Mouse (Mus musculus) midbrain, embryonic 11.5 days (tissue): ENCODE measurements at regions not wholly inside any gene's neighbourhood (a gene's known extent, or its start where the extent isn't known, plus 50 kb on each side); places are given as distances from the start of the nearest gene placed in this dataset.

Experiments used
- ATAC-seq: fragments of 200-750 bp; cut with Nextera tagmentation; 2 replicates; pipeline ENCODE4 v1.8.0; 2017; ENCODE audit warnings: moderate TSS enrichment, moderate library complexity; ENCODE audit not compliant: low FRiP score
- DNase-seq: peaks from one replicate; pipeline ENCODE4 v3.0.0; 2015; ENCODE audit warnings: low spot score; ENCODE audit errors: missing footprints
- H3K27ac ChIP-seq: fragments of 300-500 bp; sonication (generic); 2 replicates; pipeline ENCODE4 v1.5.1; 2014; ENCODE audit warnings: low read depth, low read length
- H3K27me3 ChIP-seq: fragments of 300-500 bp; sonication (generic); 2 replicates; pipeline ENCODE4 v1.6.1; 2014; ENCODE audit warnings: mild to moderate bottlenecking, low read length, moderate library complexity, mixed read lengths; ENCODE audit not compliant: control insufficient read depth, insufficient read depth
- H3K36me3 ChIP-seq: fragments of 300-500 bp; sonication (generic); 2 replicates; pipeline ENCODE4 v1.6.1; 2014; ENCODE audit warnings: mild to moderate bottlenecking, low read length, moderate library complexity, mixed read lengths; ENCODE audit not compliant: control insufficient read depth, insufficient read depth
- H3K4me1 ChIP-seq: fragments of 300-500 bp; sonication (generic); 2 replicates; pipeline ENCODE4 v1.6.1; 2014; ENCODE audit warnings: low read length; ENCODE audit not compliant: control insufficient read depth, insufficient read depth
- H3K4me2 ChIP-seq: fragments of 300-500 bp; sonication (generic); 2 replicates; pipeline ENCODE4 v1.6.1; 2014; ENCODE audit warnings: mild to moderate bottlenecking, moderate library complexity
- H3K4me3 ChIP-seq: fragments of 300-500 bp; sonication (generic); 2 replicates; pipeline ENCODE4 v1.5.1; 2014; ENCODE audit warnings: low read depth, low read length
- H3K9ac ChIP-seq: fragments of 300-500 bp; sonication (generic); 2 replicates; pipeline ENCODE4 v1.6.1; 2014; ENCODE audit warnings: low read length
- H3K9me3 ChIP-seq: fragments of 300-500 bp; sonication (generic); 2 replicates; pipeline ENCODE4 v1.6.1; 2016; ENCODE audit warnings: low read length; ENCODE audit not compliant: control insufficient read depth
- WGBS: fragments of 180-500 bp; shearing (Covaris S2); extraction: QIAGEN DNeasy Blood & Tissue Kit; methylation state at CpG from one replicate; pipeline ENCODE4 v1.1.7; 2014; 5-methylcytosine and 5-hydroxymethylcytosine counted together

DNA sequence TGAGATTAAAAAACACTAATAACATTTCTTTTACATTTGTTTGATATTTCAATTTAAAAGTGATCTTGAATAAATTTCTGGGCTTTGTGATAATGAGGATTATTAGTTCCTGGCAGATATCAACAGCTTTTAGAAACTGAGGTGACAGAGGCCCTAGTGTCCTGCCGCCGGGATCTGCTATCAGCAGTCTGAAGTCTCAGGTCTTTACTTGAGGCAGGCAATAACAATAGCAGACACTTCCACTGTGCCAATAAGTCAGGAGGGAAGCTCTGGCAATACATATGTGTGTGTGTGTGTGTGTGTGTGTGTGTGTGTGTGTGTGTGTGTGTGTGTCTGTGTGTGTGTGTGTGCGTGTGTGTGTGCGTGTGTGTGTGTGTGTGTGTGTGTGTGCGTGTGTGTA is 252.1 kb downstream of the Lipi start:
- no peaks in the 10 kb centered on the region for H3K36me3 ChIP-seq
- ATAC-seq, result no peak
- no peak overlapping the region for H3K9ac ChIP-seq
- WGBS, result 79% methylated on average over 5 of the region's 5 CpGs
- H3K27ac ChIP-seq, result no peak overlapping the region
- no peak overlapping the region for H3K4me3 ChIP-seq
- no peak for DNase-seq
- no peaks in the 10 kb centered on the region for H3K9me3 ChIP-seq
- no peak overlapping the region for H3K4me2 ChIP-seq
- H3K27me3 ChIP-seq, result no peaks in the 10 kb centered on the region
- no peaks in the 10 kb centered on the region for H3K4me1 ChIP-seq

DNA sequence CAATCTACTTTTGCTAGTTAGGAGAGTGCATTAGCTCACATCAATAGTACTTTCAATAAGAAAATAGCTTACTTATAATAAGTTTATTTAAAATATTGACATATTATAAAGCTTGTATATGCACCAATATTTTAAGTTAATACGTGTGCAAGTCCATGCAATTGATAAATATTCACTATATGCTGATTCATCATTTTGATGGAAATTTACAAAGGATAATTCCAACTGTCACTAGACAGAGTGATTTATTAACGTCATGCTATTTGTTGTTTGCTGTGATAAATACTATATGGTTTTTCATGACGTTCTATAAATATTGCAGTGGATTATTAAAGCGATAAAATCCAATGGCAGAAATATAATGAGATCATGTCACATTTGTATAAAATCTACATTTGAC is 253.0 kb downstream of the Lipi start:
- Histone ChIP-seq H3K4me3 (no peak overlapping the region), H3K27ac (no peak overlapping the region), H3K4me2 (no peak overlapping the region), H3K9me3 (no peaks in the 10 kb centered on the region), H3K4me1 (no peaks in the 10 kb centered on the region), H3K9ac (no peak overlapping the region), H3K36me3 (no peaks in the 10 kb centered on the region), H3K27me3 (no peaks in the 10 kb centered on the region)
- DNase-seq (no peak), ATAC-seq (no peak)
- WGBS, result 93% methylated on average over 4 of the region's 4 CpGs

DNA sequence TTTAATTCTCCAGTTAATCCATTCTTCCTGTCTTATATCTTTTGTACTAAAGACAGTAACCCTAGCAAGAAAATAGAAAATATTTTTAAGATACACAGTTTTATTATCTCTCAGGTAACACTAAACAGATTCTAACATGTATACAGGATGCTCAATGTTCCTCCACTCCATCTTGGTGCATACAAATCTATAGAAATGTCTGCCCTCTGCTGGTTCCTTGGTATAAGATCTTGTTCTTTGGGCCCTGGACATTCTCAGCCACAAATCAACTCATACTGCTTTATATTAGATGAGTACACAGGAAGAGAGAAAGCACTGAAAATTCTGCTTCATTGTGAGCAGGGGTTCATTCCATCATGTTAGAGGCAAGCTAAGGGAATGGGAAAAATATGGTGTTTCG is 260.6 kb downstream of the Lipi start:
- H3K27ac ChIP-seq, result no peak overlapping the region
- H3K4me1 ChIP-seq, result no peaks in the 10 kb centered on the region
- H3K4me3 ChIP-seq, result no peak overlapping the region
- ATAC-seq (no peak), DNase-seq (no peak)
- no peak overlapping the region for H3K9ac ChIP-seq
- H3K9me3 ChIP-seq, result no peaks in the 10 kb centered on the region
- H3K4me2 ChIP-seq, result no peak overlapping the region
- WGBS, result 82% methylated on average over 1 of the region's 1 CpGs
- H3K36me3 ChIP-seq, result no peaks in the 10 kb centered on the region
- no peaks in the 10 kb centered on the region for H3K27me3 ChIP-seq

DNA sequence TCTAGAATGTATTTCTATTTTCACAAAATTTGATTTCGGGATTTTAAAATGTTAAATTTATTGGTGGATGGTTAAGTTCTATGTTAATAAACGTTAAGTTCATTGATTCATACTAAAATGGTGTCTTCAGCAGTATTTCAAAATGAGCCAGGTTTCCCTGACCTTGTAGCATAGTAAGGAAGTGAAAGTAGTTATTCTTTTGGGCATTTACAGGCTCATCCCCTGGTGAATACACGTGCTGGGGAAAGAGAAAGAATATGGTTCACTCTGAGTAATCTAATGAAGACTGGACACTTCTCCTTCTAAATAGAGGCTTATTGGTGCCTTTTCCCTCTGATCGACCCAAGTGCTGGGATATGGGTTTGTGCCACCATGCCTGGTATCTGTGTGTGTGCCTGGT is 281.1 kb downstream of the Lipi start:
- Histone ChIP-seq H3K9me3 (no peaks in the 10 kb centered on the region), H3K4me2 (no peak overlapping the region), H3K9ac (no peak overlapping the region), H3K27ac (no peak overlapping the region), H3K4me1 (no peaks in the 10 kb centered on the region), H3K36me3 (no peaks in the 10 kb centered on the region), H3K4me3 (no peak overlapping the region), H3K27me3 (no peaks in the 10 kb centered on the region)
- no peak for DNase-seq
- no peak for ATAC-seq
- 72% methylated on average over 4 of the region's 4 CpGs for WGBS

DNA sequence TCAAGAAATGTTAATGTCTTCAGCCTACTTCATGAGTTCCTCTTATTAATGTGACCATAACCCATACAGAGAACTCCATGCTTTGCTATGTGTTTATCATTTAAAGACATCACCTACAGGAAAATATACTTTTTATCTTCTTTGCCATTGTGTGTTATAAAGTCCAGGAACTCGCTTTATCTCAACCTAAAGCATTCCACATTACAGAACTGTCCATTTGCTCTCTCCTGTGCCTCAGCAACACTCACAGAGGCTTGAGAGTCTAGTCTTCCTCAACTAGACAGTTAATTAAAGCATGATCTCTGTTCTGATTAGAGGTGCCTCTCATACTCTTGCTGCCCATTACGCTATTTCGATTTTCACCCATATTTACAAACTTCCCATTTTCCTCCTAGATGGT is 288.4 kb downstream of the Lipi start:
- no peak overlapping the region for H3K9ac ChIP-seq
- H3K4me3 ChIP-seq, result no peak overlapping the region
- no peaks in the 10 kb centered on the region for H3K36me3 ChIP-seq
- H3K27ac ChIP-seq, result no peak overlapping the region
- WGBS, result 93% methylated on average over 3 of the region's 3 CpGs
- no peaks in the 10 kb centered on the region for H3K4me1 ChIP-seq
- H3K27me3 ChIP-seq, result no peaks in the 10 kb centered on the region
- DNase-seq, result no peak
- ATAC-seq, result no peak
- no peaks in the 10 kb centered on the region for H3K9me3 ChIP-seq
- H3K4me2 ChIP-seq, result no peak overlapping the region

DNA sequence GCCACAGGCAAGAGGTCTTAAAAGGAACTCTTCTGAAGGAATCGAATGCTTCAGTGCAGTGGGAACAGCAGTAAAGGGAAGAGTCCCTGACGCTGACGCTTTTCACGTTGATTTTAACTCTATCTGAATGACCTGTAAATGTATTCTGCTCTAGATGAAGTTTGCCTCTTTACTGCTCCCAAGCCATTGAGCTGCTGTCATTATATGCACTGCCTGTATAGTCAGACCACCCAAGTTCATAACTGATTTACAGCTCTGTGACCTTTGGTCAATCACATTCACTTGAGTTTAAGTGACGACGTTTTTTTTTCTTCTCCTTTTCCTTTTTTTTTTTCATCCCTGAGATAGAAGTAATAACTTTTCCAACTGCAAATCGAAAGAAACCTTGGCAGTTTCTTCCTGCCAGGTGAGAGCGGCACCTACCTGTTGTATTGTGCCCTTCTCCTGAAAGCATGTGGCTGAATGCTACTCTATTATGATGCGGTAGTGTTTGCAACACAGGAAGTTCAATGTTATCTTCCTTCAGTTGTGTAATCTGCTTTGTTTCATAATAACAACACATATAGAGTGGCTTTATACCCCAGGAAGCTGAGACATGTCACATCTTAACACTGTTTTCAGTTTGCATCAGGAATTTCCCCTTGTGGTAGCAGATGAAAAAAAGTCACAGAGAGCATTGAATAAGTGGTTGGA is 293.0 kb downstream of the Lipi start:
- no peaks in the 10 kb centered on the region for H3K36me3 ChIP-seq
- DNase-seq (no peak), ATAC-seq (no peak)
- H3K4me3 ChIP-seq, result no peak overlapping the region
- H3K27me3 ChIP-seq, result no peaks in the 10 kb centered on the region
- no peaks in the 10 kb centered on the region for H3K9me3 ChIP-seq
- WGBS, result 88% methylated on average over 9 of the region's 9 CpGs
- no peak overlapping the region for H3K4me2 ChIP-seq
- no peaks in the 10 kb centered on the region for H3K4me1 ChIP-seq
- H3K27ac ChIP-seq, result no peak overlapping the region
- no peak overlapping the region for H3K9ac ChIP-seq

DNA sequence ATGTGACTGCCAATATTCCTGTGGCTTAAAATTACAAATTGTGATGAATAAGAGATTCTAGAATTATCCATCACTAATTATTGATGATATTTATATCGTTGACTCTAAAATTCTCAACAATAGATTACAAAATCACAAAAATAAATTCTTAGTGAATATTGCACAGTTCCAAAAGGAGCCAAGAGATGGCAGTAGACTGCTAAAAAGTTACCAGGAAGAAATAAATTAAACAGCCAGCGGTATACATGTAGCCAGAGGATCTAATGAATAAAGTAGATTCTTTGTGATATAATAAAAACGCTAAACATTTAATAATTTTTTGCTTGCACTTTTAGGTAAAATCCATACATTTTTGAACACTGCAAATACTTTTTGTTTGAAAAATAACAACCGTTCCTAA is 294.7 kb downstream of the Lipi start:
- H3K27ac ChIP-seq, result no peak overlapping the region
- no peaks in the 10 kb centered on the region for H3K4me1 ChIP-seq
- H3K9ac ChIP-seq, result no peak overlapping the region
- H3K9me3 ChIP-seq, result no peaks in the 10 kb centered on the region
- 0 out of 2 replicates have a peak, but pooled peaks have one; percentile 50 for ATAC-seq
- no peak overlapping the region for H3K4me2 ChIP-seq
- no peaks in the 10 kb centered on the region for H3K27me3 ChIP-seq
- no peak for DNase-seq
- WGBS, result 50% methylated on average over 4 of the region's 4 CpGs
- no peaks in the 10 kb centered on the region for H3K36me3 ChIP-seq
- H3K4me3 ChIP-seq, result no peak overlapping the region

DNA sequence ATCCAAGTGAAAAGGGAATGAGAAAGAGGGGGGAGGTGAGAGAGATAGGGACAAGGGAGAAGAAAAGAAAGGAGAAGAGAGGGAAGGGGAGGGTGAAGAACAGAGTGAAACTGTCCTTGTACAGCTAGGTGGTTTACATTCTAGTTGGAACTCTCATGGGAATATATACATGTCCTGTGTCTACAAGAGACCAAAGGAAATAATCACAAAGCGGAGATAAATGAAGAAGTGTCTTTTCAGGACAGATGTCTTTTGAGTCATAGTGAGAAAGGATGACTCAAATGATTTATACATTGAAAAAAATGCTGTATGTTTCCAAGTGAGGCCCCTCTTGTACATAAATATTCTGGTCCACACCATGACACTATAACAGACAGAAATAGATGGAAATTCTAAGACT is 298.7 kb downstream of the Lipi start:
- Histone ChIP-seq H3K27me3 (no peaks in the 10 kb centered on the region), H3K9me3 (no peaks in the 10 kb centered on the region), H3K36me3 (no peaks in the 10 kb centered on the region), H3K4me3 (no peak overlapping the region), H3K4me1 (no peaks in the 10 kb centered on the region), H3K4me2 (no peak overlapping the region), H3K27ac (no peak overlapping the region), H3K9ac (no peak overlapping the region)
- no peak for DNase-seq
- ATAC-seq, result no peak
- 97% methylated on average over 1 of the region's 1 CpGs for WGBS

DNA sequence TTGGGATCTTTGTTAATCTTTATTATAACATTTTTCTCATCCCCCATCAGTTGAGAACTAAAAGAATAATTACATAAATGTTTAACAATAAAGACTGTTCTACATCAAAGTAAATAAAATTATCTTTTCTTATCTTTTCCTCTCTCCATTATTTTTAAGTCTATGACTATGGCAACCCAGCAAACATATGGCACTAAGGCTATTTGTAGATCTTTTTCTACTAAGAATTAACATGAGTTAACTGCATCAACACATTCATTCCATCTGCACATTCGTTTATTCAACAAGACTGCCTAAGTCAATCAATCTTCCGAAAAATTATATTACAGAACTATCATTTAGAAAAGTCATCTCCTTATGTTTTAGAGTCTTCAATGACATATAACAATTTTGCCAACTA is 300.1 kb downstream of the Lipi start:
- Histone ChIP-seq H3K9ac (no peak overlapping the region), H3K9me3 (no peaks in the 10 kb centered on the region), H3K36me3 (no peaks in the 10 kb centered on the region), H3K27me3 (no peaks in the 10 kb centered on the region), H3K4me2 (no peak overlapping the region), H3K4me3 (no peak overlapping the region), H3K4me1 (no peaks in the 10 kb centered on the region), H3K27ac (no peak overlapping the region)
- ATAC-seq (no peak), DNase-seq (no peak)
- WGBS, result 81% methylated on average over 2 of the region's 2 CpGs
